Mouse (Mus musculus) NIH3T3 (cell line): ENCODE data around the gene Wnt9a.
A peak's percentile ranks its signal among the peaks of the same experiment; 100 is the strongest.

Experiments used
- DNase-seq: peaks from one replicate; pipeline ENCODE4 v3.0.0-alpha.2; 2012; ENCODE audit warnings: low read depth

Gene Wnt9a

GRCm38 (mm10) chr11:59302700-59303569, 3.8 kb upstream of the Wnt9a start:
- DNase-seq = peak; percentile 96

- DNase-seq = no peak
Observed at GRCm38 (mm10) chr11:59305008-59305820, 1.5 kb upstream of the Wnt9a start.

- peak; percentile 27 for DNase-seq
Observed at GRCm38 (mm10) chr11:59305821-59306215, 910 bp upstream of the Wnt9a start.

DNA sequence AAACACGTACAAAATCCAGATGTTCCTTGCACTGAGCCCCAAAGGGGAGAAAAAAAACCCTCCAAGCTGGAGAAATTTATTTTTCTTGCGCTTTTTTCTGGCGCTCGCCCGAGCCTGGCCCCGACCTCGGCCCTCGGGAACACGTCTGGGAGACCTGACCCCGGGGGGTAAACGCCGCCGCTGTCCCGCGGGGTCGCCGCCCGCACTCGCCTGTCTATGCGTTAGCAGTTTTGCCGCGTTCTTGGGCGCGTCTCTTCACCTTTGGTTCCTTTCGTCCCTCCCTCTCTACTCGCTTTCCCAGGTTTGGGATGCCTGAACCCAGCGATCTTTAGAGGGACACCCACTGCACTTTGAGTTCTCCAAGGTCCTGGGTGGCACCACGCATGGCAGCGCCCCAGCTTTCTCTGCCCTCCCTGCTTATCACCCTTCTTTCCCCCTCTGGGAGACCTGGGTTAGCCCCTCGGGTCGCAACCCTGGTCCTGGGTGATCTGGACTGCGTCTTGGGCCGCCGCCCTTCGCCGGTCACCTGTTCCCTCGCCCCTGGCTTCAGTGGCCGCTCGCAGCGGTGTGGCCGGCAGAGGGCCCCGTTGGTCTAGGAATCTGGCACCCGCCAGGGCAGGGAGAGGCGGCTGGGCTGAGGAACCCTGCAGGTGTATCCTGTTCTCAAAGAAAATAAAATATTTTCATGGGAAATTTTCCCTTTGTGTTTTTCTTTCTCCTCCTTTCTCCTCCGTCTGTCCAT, 865 bp downstream of the Wnt9a start:
- DNase-seq = peak; percentile 88

DNA sequence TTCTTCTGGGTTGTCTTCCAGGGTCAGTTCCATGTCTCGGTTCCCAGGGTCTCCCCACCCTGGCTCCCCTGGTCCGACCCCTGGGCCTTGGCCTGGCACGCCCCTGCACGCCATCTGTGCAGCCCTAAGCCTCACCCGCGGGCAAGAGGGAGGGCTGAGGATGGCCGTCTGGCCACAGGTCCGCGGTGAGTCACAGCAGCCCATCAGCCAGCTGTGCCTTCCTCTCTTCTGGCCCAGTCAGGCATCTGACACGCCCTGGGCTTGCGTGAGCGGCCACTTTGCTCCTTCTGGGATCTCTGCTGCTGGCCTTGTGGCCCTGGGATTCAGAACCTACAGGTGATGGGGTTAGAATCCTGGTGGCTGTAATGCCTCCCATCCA, 1.4 kb downstream of the Wnt9a start:
- DNase-seq = peak; percentile 48

- DNase-seq = no peak
Observed at GRCm38 (mm10) chr11:59308625-59309024, 1.9 kb downstream of the Wnt9a start.

DNA sequence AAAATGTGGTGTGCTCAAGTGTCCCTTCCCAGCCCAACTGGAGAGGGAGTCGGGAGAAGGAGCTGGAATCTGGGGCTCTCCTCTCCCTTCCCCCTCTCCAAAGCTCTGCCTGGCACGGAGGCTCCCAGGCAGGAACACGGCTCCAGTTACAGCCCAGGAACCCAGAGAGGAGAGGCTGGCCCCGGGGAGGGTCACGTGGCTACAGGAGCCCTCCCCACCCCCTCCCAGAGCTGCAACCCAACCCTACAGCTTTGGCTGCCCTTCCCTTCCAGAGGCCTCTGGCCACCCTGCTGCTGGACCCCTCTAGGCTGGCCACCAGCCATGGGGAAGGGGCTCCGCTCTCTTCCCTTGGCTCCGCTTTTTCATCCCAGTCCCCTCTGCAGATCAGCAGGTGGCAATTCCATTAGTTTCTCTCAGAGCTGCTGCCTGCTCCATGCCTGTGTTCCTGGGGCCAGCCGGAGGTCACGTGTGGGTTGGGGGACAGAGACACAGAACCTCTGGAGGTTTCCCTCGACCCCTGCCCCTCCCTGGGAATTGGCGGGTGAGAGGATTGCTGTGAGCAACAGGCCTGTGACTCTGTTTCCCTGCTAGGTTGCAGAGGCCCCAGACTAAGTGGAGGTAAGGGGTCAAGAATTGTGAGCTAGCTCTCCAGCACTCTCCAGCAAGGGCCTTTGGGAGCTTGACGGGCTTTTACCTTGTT, 2.5 kb downstream of the Wnt9a start:
- DNase-seq = peak; percentile 54

- no peak for DNase-seq
Observed at GRCm38 (mm10) chr11:59309976-59310375, 3.2 kb downstream of the Wnt9a start.

DNA sequence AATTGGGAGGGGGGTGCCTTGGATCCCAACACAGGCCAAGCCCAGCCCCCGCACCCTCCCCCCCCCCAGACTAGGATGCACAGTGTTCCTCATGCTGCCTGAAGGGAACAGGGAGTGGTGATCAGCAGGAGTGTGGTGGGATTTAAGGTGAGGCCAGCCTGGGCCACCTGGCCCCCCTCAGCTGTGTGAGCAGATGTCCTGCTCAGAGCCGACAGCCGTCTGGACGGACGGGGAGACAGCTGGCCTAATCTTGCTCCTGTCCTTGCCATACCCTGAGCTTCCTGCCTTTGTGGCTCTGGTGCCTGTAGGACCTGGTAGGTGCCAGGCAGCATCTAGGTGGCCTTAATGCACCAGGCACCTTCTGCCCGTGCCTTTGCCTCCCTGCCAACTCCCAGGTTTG, 5.3 kb downstream of the Wnt9a start:
- DNase-seq = no peak

DNA sequence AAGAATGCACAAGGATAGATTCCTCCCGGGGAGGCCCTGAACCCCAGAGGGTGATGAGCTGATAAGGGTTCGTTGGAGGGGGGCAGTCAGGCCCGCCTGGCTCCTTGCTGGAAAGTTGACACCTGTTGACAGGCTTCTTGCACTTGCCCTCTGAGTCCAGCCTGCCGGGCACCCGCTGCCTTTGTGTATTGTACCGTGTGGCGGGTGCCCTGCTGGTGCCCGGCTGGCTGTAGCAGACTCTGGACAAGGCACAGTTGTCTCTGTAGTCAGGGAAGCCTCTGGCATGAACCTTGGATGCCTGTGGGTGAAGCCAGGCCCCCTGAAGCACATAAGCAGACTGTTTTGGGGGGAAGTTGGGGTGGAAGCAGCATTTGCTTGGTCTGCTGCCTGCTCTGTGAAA, 5.8 kb downstream of the Wnt9a start:
- DNase-seq = no peak

GRCm38 (mm10) chr11:59313029-59313811, 6.5 kb downstream of the Wnt9a start:
- no peak for DNase-seq

DNA sequence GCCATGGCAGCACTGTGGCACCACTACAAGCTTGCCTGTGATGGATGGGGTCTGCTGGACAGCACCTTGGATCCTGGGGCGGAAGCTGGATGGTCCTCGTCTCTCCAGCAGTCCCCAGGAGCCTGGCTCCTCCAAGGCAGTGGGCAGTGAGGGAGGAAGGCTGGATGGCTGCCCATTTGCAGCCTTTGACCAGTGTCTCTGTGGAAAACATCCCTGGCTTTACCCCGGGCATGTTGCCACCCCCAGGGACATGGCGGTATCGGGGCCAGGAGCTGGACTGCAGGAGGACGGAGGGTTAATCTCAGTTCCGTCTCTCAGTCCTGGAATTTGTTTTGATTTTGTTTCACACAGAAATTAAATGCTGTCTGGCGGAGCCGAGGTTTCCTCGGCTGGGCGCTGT, 7.2 kb downstream of the Wnt9a start:
- DNase-seq = no peak

DNA sequence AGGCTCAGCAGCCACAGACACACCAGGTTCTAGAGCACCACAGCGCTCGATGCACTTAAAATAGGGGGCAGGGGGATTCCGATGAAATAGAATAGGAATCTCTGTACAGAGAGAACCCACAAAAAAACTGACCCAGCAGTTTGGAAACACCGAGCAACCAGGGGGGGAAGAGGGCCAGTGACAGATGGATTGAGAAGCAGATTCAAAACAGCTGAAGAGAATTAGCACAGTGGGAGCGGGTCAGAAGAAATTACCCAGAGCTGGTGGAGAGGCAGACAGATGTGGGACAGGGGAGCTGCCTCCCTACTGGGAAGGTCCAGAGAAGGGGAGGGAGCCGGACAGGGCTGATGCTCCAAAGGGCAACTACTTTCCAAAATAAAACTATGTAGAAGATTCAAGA, 9.8 kb downstream of the Wnt9a start:
- no peak for DNase-seq

GRCm38 (mm10) chr11:59322988-59323387, 16.3 kb downstream of the Wnt9a start:
- DNase-seq = no peak

GRCm38 (mm10) chr11:59324777-59325176, 18.0 kb downstream of the Wnt9a start:
- DNase-seq = no peak

- DNase-seq = no peak
Observed at GRCm38 (mm10) chr11:59327625-59328024, 20.9 kb downstream of the Wnt9a start.

DNA sequence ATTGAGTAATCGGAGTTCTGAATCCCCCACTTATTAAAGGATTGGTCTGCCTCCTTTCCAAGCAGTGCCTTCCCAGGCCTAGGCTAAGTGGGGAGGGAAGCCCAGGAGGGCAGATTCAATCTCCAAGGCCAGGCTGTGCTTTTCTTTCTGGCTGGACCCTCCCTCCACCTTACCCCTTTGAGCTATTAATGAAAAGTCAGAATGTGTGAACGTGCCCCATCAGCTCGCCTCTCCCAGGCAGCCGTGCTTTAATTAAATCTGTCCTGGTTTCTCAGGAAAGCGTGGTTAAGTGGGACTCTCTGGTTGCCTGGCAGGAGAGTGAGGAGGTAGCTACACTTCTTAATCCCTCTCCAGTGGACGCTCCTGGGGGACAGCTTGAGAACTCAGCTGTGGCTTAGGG, 22.9 kb downstream of the Wnt9a start:
- DNase-seq = no peak

GRCm38 (mm10) chr11:59330560-59330959, 23.8 kb downstream of the Wnt9a start:
- peak; percentile 75 for DNase-seq

GRCm38 (mm10) chr11:59331167-59331869, 24.6 kb downstream of the Wnt9a start:
- no peak for DNase-seq

- no peak for DNase-seq
Observed at GRCm38 (mm10) chr11:59332938-59333337, 26.2 kb downstream of the Wnt9a start.
